Mouse (Mus musculus) heart, postnatal 0 days (tissue): ENCODE data around the gene Lcn8. TPM values are rescaled to one million over a fixed set of nuclear protein-coding genes. Genes with fewer than 3 reads are reported as not detected.
A peak's percentile ranks its signal among the peaks of the same experiment; 100 is the strongest.

Experiments
- ATAC-seq: fragments of 200-750 bp; cut with Nextera tagmentation; 2 replicates; pipeline ENCODE4 v1.8.0; 2017; ENCODE audit warnings: low read depth, moderate number of reproducible peaks, moderate library complexity; ENCODE audit not compliant: insufficient read depth
- DNase-seq: peaks from one replicate; pipeline ENCODE4 v3.0.0-alpha.2; 2016; ENCODE audit warnings: low spot score
- H3K27ac ChIP-seq: fragments of 300-500 bp; sonication (generic); 2 replicates; pipeline ENCODE4 v1.5.1; 2014; ENCODE audit warnings: low read depth, mild to moderate bottlenecking
- H3K27me3 ChIP-seq: fragments of 300-500 bp; sonication (generic); 2 replicates; pipeline ENCODE4 v1.6.1; 2014; ENCODE audit warnings: low read length, mixed read lengths; ENCODE audit not compliant: control insufficient read depth, insufficient read depth
- H3K36me3 ChIP-seq: fragments of 300-500 bp; sonication (generic); replicated peaks from 2 replicates; pipeline ENCODE4 v1.6.1; 2014; ENCODE audit warnings: low read length, mixed read lengths; ENCODE audit not compliant: control insufficient read depth, insufficient read depth
- H3K4me1 ChIP-seq: fragments of 300-500 bp; sonication (generic); 2 replicates; pipeline ENCODE4 v1.6.1; 2014; ENCODE audit warnings: antibody characterized with exemption; ENCODE audit not compliant: control insufficient read depth, insufficient read depth
- H3K4me2 ChIP-seq: fragments of 300-500 bp; sonication (generic); 2 replicates; pipeline ENCODE4 v1.6.1; 2014; ENCODE audit warnings: low read depth, mild to moderate bottlenecking, low read length, moderate library complexity
- H3K4me3 ChIP-seq: fragments of 300-500 bp; sonication (generic); 2 replicates; pipeline ENCODE4 v1.5.1; 2014; ENCODE audit warnings: low read depth, low read length
- H3K9ac ChIP-seq: fragments of 300-500 bp; sonication (generic); replicated peaks from 2 replicates; pipeline ENCODE4 v1.6.1; 2014; ENCODE audit warnings: low read depth, low read length, mixed read lengths
- H3K9me3 ChIP-seq: fragments of 300-500 bp; sonication (generic); replicated peaks from 2 replicates; pipeline ENCODE4 v1.6.1; 2016; ENCODE audit warnings: low read length; ENCODE audit not compliant: control insufficient read depth
- CTCF ChIP-seq: IDR thresholded peaks from 2 replicates; pipeline ENCODE4 v1.5.1; 2016; ENCODE audit warnings: antibody characterized with exemption, control low read depth, low read depth
- EP300 ChIP-seq: IDR thresholded peaks from 2 replicates; pipeline ENCODE4 v1.6.1; 2016; ENCODE audit warnings: antibody characterized with exemption, low read depth
- whole genome bisulfite sequencing: fragments of 180-500 bp; shearing (Covaris S2); extraction: QIAGEN DNeasy Blood & Tissue Kit; methylation state at CpG from one replicate; pipeline ENCODE4 v1.1.7; 2014; 5-methylcytosine and 5-hydroxymethylcytosine counted together
- polyA plus RNA-seq: library from polyadenylated mRNA; unstranded; fragments of >200 nt; fragmentation: Nextera tagmentation; extraction: Ambion mirVana; gene quantifications from 2 replicates; pipeline ENCODE4 v1.2.1, GENCODE M21; 2015
- total RNA-seq: library from RNA; depleted of rRNA; stranded (reverse); fragments of >200 nt; gene quantifications from 2 replicates; pipeline ENCODE4 v1.2.3, GENCODE M21; 2014; ENCODE audit warnings: low replicate concordance

Gene Lcn8
- total and polyA plus RNA-seq, 2 experiments from 2014 or later = not detected

DNA sequence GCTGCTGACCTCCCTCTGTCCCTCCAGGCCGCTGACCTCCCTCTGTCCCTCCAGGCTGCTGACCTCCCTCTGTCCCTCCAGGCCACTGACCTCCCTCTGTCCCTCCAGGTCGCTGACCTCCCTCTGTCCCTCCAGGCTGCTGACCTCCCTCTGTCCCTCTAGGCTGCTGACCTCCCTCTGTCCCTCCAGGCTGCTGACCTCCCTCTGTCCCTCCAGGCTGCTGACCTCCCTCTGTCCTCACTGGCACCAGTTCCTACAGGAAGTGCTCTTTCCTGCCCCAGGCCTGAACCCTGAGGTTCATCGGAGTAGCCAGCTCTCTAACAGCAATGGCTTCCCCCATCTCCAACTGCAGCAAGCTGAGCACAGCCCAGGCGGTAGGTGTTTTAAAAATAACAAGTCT, 24.2 kb upstream of the Lcn8 start:
- no peak overlapping the region for H3K4me2 ChIP-seq
- no peak overlapping the region for H3K4me3 ChIP-seq
- WGBS = 39% methylated on average over 4 of the region's 4 CpGs
- H3K9ac ChIP-seq = no peak overlapping the region
- no peak for TF ChIP-seq EP300
- no peak for TF ChIP-seq CTCF
- no peak for ATAC-seq
- H3K36me3 ChIP-seq = no peaks in the 10 kb centered on the region
- H3K9me3 ChIP-seq = no peaks in the 10 kb centered on the region
- no peak for DNase-seq
- no peaks in the 10 kb centered on the region for H3K27me3 ChIP-seq
- no peaks in the 10 kb centered on the region for H3K4me1 ChIP-seq
- no peak overlapping the region for H3K27ac ChIP-seq

DNA sequence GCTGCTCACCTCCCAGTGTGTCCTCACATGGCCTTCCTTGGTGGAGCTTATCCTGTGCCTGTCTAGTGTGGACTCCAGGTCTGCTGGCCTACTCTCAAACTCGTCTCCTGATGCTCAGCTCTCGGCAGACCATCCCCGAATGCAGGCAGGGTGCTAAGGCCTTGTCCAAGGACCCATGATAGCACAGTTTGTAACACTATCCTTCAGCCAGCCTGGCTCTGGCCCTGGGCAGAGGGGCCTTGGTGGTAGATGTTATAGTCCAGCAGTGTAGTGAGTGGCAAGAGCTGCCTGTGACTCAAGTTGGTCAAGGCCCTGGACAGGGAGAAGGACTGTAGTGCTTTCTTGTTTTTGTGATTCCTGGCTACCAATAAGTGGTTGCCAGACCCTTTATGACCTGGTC, 19.3 kb upstream of the Lcn8 start:
- H3K36me3 ChIP-seq = no peaks in the 10 kb centered on the region
- no peak for DNase-seq
- no peak overlapping the region for H3K4me2 ChIP-seq
- no peaks in the 10 kb centered on the region for H3K27me3 ChIP-seq
- no peak overlapping the region for H3K4me3 ChIP-seq
- no peak overlapping the region for H3K9ac ChIP-seq
- TF ChIP-seq CTCF (no peak), EP300 (no peak)
- H3K4me1 ChIP-seq = no peaks in the 10 kb centered on the region
- no peaks in the 10 kb centered on the region for H3K9me3 ChIP-seq
- H3K27ac ChIP-seq = no peak overlapping the region
- no peak for ATAC-seq
- 82% methylated on average over 3 of the region's 3 CpGs for WGBS

DNA sequence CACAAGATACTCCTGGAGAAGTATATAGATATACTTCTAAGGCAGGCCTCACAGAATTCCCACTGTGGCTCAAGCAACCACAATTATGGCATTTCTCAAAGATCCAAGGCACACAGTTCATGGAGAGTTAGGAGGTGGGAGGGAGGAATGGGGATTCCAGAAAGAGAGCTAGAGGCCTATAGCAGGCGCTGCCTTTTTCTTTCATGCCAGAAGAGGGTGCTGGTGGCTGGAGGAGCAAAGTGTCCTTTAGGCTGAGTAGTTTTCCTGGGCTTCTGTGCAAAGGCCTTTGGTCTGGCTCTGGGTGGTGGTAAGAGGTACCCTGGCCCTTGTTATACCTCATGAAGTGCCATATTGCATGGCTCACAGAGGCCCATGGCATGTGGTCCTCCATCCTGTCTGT, 18.9 kb upstream of the Lcn8 start:
- 56% methylated on average over 1 of the region's 1 CpGs for WGBS
- no peak overlapping the region for H3K9ac ChIP-seq

DNA sequence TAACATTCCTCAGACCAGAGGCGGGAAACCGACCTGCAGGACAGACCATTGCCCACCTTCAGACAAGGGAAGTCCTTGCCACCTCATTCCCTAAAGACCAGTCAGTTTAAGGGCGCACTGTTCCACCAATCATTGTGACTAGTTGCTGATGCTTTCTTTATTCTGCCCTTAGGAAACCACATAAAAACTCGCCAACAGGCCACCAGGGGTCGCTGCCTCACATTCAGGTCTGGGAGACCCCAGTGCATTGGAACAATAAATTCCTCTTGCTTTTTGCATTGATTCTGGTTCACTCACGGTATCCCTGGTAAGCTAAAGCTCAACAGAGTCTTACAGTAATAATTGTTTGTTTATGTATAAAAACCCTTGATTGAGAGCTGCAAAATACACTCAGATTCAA, 13.0 kb upstream of the Lcn8 start:
- ATAC-seq (no peak), DNase-seq (no peak)
- no peaks in the 10 kb centered on the region for H3K36me3 ChIP-seq
- no peak overlapping the region for H3K4me3 ChIP-seq
- H3K27ac ChIP-seq = no peak overlapping the region
- H3K27me3 ChIP-seq = no peaks in the 10 kb centered on the region
- no peaks in the 10 kb centered on the region for H3K4me1 ChIP-seq
- TF ChIP-seq EP300 (no peak), CTCF (peak; percentile 50)
- H3K4me2 ChIP-seq = no peak overlapping the region
- WGBS = 16% methylated on average over 6 of the region's 6 CpGs
- H3K9me3 ChIP-seq = no peaks in the 10 kb centered on the region
- H3K9ac ChIP-seq = no peak overlapping the region

More for the DNA sequence above, 18.9 kb upstream of the Lcn8 start:
- Histone ChIP-seq H3K36me3 (no peaks in the 10 kb centered on the region), H3K4me2 (no peak overlapping the region), H3K4me3 (no peak overlapping the region), H3K9me3 (no peaks in the 10 kb centered on the region), H3K27ac (no peak overlapping the region), H3K27me3 (no peaks in the 10 kb centered on the region), H3K4me1 (no peaks in the 10 kb centered on the region)
- DNase-seq (no peak), ATAC-seq (no peak)
- TF ChIP-seq EP300 = no peak
- 0 out of 2 replicates have a peak, but pooled peaks have one; percentile 16 for TF ChIP-seq CTCF

DNA sequence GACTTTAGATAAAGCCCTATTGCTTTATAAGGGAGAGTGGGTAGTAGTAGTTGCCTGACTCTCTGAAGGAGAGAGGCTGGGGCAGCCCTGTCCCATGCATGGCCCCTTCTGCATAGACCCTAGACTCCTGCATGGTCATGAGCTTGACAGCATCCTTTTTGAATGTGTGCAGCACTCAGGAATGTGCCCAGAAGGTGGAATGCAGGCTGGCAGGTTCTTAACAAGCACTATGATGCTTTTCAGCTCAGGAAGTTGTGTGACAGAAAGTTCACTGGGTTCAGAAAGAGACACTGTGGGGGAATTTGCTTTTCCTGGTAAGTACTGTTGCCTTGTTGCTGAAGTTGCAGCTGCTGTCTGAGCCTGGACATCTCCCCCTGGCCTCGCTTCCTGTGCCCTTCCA, 1.6 kb downstream of the Lcn8 start:
- DNase-seq = no peak
- WGBS = 42% methylated on average over 1 of the region's 1 CpGs

DNA sequence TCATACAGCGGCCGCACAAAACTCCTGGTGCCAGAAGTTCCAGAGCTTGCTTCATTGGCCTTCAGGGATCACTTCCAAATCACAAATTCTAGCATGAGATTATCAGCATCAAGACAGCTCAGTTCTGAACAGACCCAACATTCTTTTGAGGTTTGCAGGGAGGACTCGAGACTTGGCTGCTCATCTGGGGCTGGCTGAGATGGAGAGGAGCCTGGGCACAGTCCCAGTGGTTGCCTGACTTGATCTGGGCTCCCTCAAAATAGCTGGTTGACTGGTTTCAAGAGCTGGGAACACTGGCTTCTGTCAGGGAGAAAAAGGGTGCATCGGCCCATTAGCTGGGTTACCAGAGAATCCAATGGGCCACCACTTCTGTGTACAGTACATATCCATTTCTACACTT, 3.8 kb downstream of the Lcn8 start:
- Histone ChIP-seq H3K4me2 (no peak overlapping the region), H3K27ac (no peak overlapping the region), H3K9ac (no peak overlapping the region), H3K4me3 (no peak overlapping the region), H3K27me3 (no peaks in the 10 kb centered on the region), H3K36me3 (no peaks in the 10 kb centered on the region), H3K9me3 (no peaks in the 10 kb centered on the region), H3K4me1 (no peaks in the 10 kb centered on the region)
- WGBS = 70% methylated on average over 4 of the region's 4 CpGs
- no peak for TF ChIP-seq CTCF
- TF ChIP-seq EP300 = no peak
- DNase-seq (no peak), ATAC-seq (no peak)

More for the DNA sequence above, 1.6 kb downstream of the Lcn8 start:
- Histone ChIP-seq H3K4me1 (no peaks in the 10 kb centered on the region), H3K9me3 (no peaks in the 10 kb centered on the region), H3K36me3 (no peaks in the 10 kb centered on the region), H3K27ac (no peak overlapping the region), H3K27me3 (no peaks in the 10 kb centered on the region), H3K4me3 (no peak overlapping the region), H3K4me2 (no peak overlapping the region), H3K9ac (no peak overlapping the region)
- no peak for ATAC-seq
- TF ChIP-seq CTCF = no peak
- no peak for TF ChIP-seq EP300
